Mouse (Mus musculus) MEL (cell line): ENCODE results near the gene Aatf. TPM values are rescaled to one million over a fixed set of nuclear protein-coding genes. Genes with fewer than 3 reads are reported as not detected.

Experiments
- DNase-seq: peaks from one replicate; pipeline ENCODE4 v3.0.0; 2011; ENCODE audit warnings: low read depth, low spot score
- H3K27ac ChIP-seq: 2 replicates; pipeline ENCODE4 v1.5.1; 2012; ENCODE audit warnings: low read depth, mild to moderate bottlenecking, control low read depth, low read length, moderate library complexity; ENCODE audit not compliant: control insufficient read depth
- H3K27me3 ChIP-seq, 2 experiments: fragments of 150-350 bp in 1 of 2; sonication (generic) in 1 of 2; 2 replicates each; pipeline ENCODE4 v1.6.1; 2012; ENCODE audit warnings: low read length in 2 of 2, mild to moderate bottlenecking in 2 of 2, improper control_type of control experiment in 1 of 2, moderate library complexity in 1 of 2; ENCODE audit not compliant: insufficient read depth in 2 of 2, control insufficient read depth in 1 of 2
- H3K36me3 ChIP-seq, 2 experiments: 2 replicates each; pipeline ENCODE4 v1.6.1; 2012 to 2014; ENCODE audit warnings: low read length in 2 of 2, improper control_type of control experiment in 1 of 2, inconsistent platforms in 1 of 2, mild to moderate bottlenecking in 1 of 2; ENCODE audit not compliant: insufficient read depth in 2 of 2, control insufficient read depth in 1 of 2
- H3K4me1 ChIP-seq, 2 experiments: fragments of 150-350 bp in 1 of 2; sonication (generic) in 1 of 2; 2 replicates each; pipeline ENCODE4 v1.6.1; 2012; ENCODE audit warnings: low read length in 2 of 2, improper control_type of control experiment in 1 of 2, mild to moderate bottlenecking in 1 of 2; ENCODE audit not compliant: insufficient read depth in 2 of 2, control insufficient read depth in 1 of 2
- H3K4me3 ChIP-seq, 2 experiments: fragments of 150-350 bp in 1 of 2; sonication (generic) in 1 of 2; 2 replicates each; pipeline ENCODE4 v1.5.1; 2012; ENCODE audit warnings: low read depth in 2 of 2, low read length in 2 of 2, mild to moderate bottlenecking in 2 of 2, moderate library complexity in 2 of 2, control low read depth in 1 of 2, improper control_type of control experiment in 1 of 2; ENCODE audit not compliant: control insufficient read depth in 1 of 2, insufficient read depth in 1 of 2
- H3K79me2 ChIP-seq: 2 replicates; pipeline ENCODE4 v1.6.1; 2012; ENCODE audit warnings: mild to moderate bottlenecking, low read length, moderate library complexity; ENCODE audit not compliant: control insufficient read depth, poor library complexity, insufficient read depth
- H3K9ac ChIP-seq: 2 replicates; pipeline ENCODE4 v1.6.1; 2012; ENCODE audit warnings: low read depth, mild to moderate bottlenecking, control low read depth, low read length, moderate library complexity; ENCODE audit not compliant: control insufficient read depth, poor library complexity, severe bottlenecking
- H3K9me3 ChIP-seq: fragments of 150-350 bp; sonication (generic); replicated peaks from 2 replicates; pipeline ENCODE4 v1.6.1; 2012; ENCODE audit warnings: mild to moderate bottlenecking, low read length, improper control_type of control experiment, moderate library complexity; ENCODE audit not compliant: insufficient read depth
- BHLHE40 ChIP-seq: IDR thresholded peaks from 2 replicates; pipeline ENCODE4 v1.6.1; 2012; ENCODE audit warnings: low read depth, mild to moderate bottlenecking, inconsistent platforms, low read length, improper control_type of control experiment, borderline replicate concordance
- CHD1 ChIP-seq: IDR thresholded peaks from 2 replicates; pipeline ENCODE4 v1.6.1; 2012; ENCODE audit warnings: low read depth, mild to moderate bottlenecking, inconsistent platforms, low read length, improper control_type of control experiment
- E2F4 ChIP-seq: IDR thresholded peaks from 2 replicates; pipeline ENCODE4 v1.6.1; 2011; ENCODE audit warnings: low read depth, low read length, improper control_type of control experiment, borderline replicate concordance
- GABPA ChIP-seq: IDR thresholded peaks from 2 replicates; pipeline ENCODE4 v1.6.1; 2012; ENCODE audit warnings: low read depth, mild to moderate bottlenecking, inconsistent platforms, low read length, improper control_type of control experiment, moderate library complexity
- GATA1 ChIP-seq: IDR thresholded peaks from 2 replicates; pipeline ENCODE4 v1.6.1; 2011; ENCODE audit warnings: low read depth, low read length, improper control_type of control experiment
- HCFC1 ChIP-seq: IDR thresholded peaks from 2 replicates; pipeline ENCODE4 v1.6.1; 2012; ENCODE audit warnings: low read depth, mild to moderate bottlenecking, inconsistent platforms, low read length, improper control_type of control experiment, moderate library complexity
- KAT2A ChIP-seq: conservative IDR thresholded peaks from 2 replicates; pipeline ENCODE4 v1.6.1; 2012; ENCODE audit warnings: low read depth, low read length, improper control_type of control experiment, inconsistent platforms
- MAFK ChIP-seq: IDR thresholded peaks from 2 replicates; pipeline ENCODE4 v1.6.1; 2011; ENCODE audit warnings: low read depth, mild to moderate bottlenecking, low read length, improper control_type of control experiment, borderline replicate concordance
- MAX ChIP-seq: IDR thresholded peaks from 2 replicates; pipeline ENCODE4 v1.6.1; 2011; ENCODE audit warnings: low read length, improper control_type of control experiment
- MEF2A ChIP-seq: IDR thresholded peaks from 2 replicates; pipeline ENCODE4 v1.6.1; 2014; ENCODE audit warnings: low read depth, mild to moderate bottlenecking, inconsistent platforms, low read length, improper control_type of control experiment; ENCODE audit not compliant: poor library complexity, insufficient replicate concordance, severe bottlenecking; ENCODE audit errors: extremely low read depth
- NELFE ChIP-seq: IDR thresholded peaks from 2 replicates; pipeline ENCODE4 v1.6.1; 2011; ENCODE audit warnings: low read depth, low read length, improper control_type of control experiment
- NRF1 ChIP-seq: IDR thresholded peaks from 2 replicates; pipeline ENCODE4 v1.6.1; 2014; ENCODE audit warnings: low read depth, mild to moderate bottlenecking, inconsistent platforms, low read length, improper control_type of control experiment, moderate library complexity; ENCODE audit not compliant: poor library complexity, insufficient read depth, severe bottlenecking
- POLR2AphosphoS5 ChIP-seq: IDR thresholded peaks from 2 replicates; pipeline ENCODE4 v1.6.1; 2012; ENCODE audit warnings: low read depth, borderline replicate concordance, mild to moderate bottlenecking, inconsistent platforms, low read length, moderate library complexity, mixed read lengths
- RAD21 ChIP-seq: IDR thresholded peaks from 2 replicates; pipeline ENCODE4 v1.6.1; 2011; ENCODE audit warnings: mild to moderate bottlenecking, low read depth, low read length, improper control_type of control experiment
- RCOR1 ChIP-seq: IDR thresholded peaks from 2 replicates; pipeline ENCODE4 v1.6.1; 2012; ENCODE audit warnings: low read depth, mild to moderate bottlenecking, inconsistent platforms, low read length, improper control_type of control experiment
- SIN3A ChIP-seq: IDR thresholded peaks from 2 replicates; pipeline ENCODE4 v1.6.1; 2012; ENCODE audit warnings: low read length, improper control_type of control experiment, inconsistent platforms
- SMC3 ChIP-seq: IDR thresholded peaks from 2 replicates; pipeline ENCODE4 v1.6.1; 2011; ENCODE audit warnings: low read depth, low read length, improper control_type of control experiment
- TAL1 ChIP-seq: IDR thresholded peaks from 2 replicates; pipeline ENCODE4 v1.6.1; 2012; ENCODE audit warnings: mild to moderate bottlenecking, inconsistent platforms, low read length, moderate library complexity, mixed read lengths
- TBP ChIP-seq: IDR thresholded peaks from 2 replicates; pipeline ENCODE4 v1.8.0; 2011; ENCODE audit warnings: low read depth, low read length, improper control_type of control experiment
- TCF12 ChIP-seq: IDR thresholded peaks from 2 replicates; pipeline ENCODE4 v1.6.1; 2014; ENCODE audit warnings: low read depth, mild to moderate bottlenecking, inconsistent platforms, low read length, improper control_type of control experiment, moderate library complexity
- UBTF ChIP-seq: IDR thresholded peaks from 2 replicates; pipeline ENCODE4 v1.6.1; 2012; ENCODE audit warnings: low read depth, mild to moderate bottlenecking, inconsistent platforms, low read length, improper control_type of control experiment, moderate library complexity, borderline replicate concordance; ENCODE audit not compliant: insufficient read depth
- ZKSCAN1 ChIP-seq: IDR thresholded peaks from 2 replicates; pipeline ENCODE4 v1.6.1; 2012; ENCODE audit warnings: low read depth, mild to moderate bottlenecking, inconsistent platforms, low read length, improper control_type of control experiment, moderate library complexity
- ZMIZ1 ChIP-seq: IDR thresholded peaks from 2 replicates; pipeline ENCODE4 v1.6.1; 2012; ENCODE audit warnings: low read depth, mild to moderate bottlenecking, inconsistent platforms, low read length, improper control_type of control experiment, moderate library complexity
- polyA plus RNA-seq, 2 experiments: library from polyadenylated mRNA; stranded (reverse) in 1 of 2; unstranded in 1 of 2; fragments of >175 nt in 1 of 2; fragments of >200 nt in 1 of 2; gene quantifications; 2 replicates each; pipeline versions ENCODE4 v1.2.1 to v1.2.4; 2012; ENCODE audit warnings: low replicate concordance in 2 of 2, low read depth in 1 of 2; ENCODE audit not compliant: insufficient read length in 2 of 2, insufficient read depth in 1 of 2, missing spikeins in 1 of 2
- total RNA-seq: library from RNA; depleted of rRNA; stranded (reverse); fragments of 300-350 nt; gene quantifications from 2 replicates; pipeline ENCODE4 v1.2.3, GENCODE M21; 2012

Gene Aatf
- total and polyA plus RNA-seq, 3 experiments = 187 to 243 TPM; not detected in 1

DNA sequence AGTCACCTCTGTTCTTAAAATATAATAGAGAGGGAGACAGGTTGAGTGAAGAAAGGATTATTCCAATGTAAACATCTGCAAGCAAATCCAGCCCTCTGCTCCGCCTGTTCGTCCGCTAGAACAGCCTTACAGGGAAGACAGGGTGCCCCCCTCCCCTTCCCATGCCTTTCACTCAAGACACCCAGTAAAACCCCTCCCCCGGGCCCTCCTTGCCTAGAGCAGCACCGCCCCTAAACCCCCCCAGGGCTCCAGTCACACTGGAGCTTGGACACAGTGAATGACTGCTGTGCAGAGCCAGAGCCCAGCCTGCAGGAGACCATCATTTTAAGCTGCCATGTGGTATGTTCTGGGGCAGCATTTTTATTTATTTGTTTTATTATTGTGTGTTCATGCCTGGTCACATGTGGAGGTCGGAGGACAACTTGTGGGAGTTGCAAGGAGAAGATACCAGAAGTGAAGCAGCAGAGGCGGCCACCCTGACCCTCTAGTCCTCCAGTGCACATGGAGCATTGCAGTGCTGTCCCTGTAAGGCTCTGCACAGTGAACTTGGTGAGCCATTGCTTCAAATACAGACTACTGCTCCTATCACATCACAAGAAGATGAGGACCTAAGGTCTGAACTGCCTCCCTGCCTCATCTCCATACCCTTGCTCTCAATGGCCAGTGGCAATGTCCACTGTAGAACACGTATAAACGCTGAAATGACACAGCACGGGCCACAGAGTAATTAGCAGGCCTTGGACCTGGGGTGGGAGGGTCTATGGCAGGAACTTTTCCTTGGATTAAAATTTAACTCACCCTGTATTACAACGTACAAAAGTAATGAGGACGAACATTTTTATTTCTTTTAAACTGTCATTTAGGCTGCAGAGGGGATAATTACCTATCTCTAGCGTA lies 87.3 kb downstream of the Aatf start:
- no peak for DNase-seq
- TF ChIP-seq UBTF = no peak
- TF ChIP-seq ZKSCAN1 = no peak
- no peak for TF ChIP-seq TCF12
- TF ChIP-seq SMC3 = no peak
- no peaks in the 10 kb centered on the region for H3K9me3 ChIP-seq
- no peak overlapping the region for H3K9ac ChIP-seq
- H3K79me2 ChIP-seq = no peaks in the 10 kb centered on the region
- H3K27ac ChIP-seq = no peak overlapping the region
- no peaks in the 10 kb centered on the region for H3K27me3 ChIP-seq
- H3K4me1 ChIP-seq = no peaks in the 10 kb centered on the region
- peaks cover 0 to 8% of the 10 kb centered on the region in 2 experiments; a peak in 2 of 4 replicates for H3K36me3 ChIP-seq
- H3K4me3 ChIP-seq = no peak overlapping the region

DNA sequence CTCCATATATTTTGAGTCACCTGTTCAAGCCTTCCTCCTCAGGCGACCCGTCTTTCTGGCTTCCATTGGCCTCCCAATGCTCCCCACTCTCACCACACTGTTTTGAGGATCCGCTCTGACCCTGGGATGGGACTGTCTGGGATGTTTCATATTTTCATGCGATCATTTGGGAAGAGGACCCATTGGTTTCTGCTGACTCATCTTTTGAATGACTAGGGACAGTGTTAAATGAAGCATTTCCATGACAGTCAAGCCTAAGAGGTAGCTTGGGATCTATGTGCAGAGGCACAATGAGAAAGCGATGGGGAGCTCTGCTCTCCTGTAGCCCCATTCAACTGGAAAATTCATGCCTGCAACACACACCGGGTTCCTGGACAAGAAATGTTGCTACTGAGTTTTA lies 92.5 kb downstream of the Aatf start:
- no peak for TF ChIP-seq TBP
- no peak for TF ChIP-seq GATA1
- TF ChIP-seq KAT2A = no peak
- peak; percentile 74; the same call in 1 of the 2 replicates for TF ChIP-seq MAFK
- no peak for TF ChIP-seq ZMIZ1
- TF ChIP-seq, all 39 proteins: peak for 1
- H3K4me1 ChIP-seq = peaks cover 0 to 7% of the 10 kb centered on the region in 2 experiments; a peak in 2 of 4 replicates
- DNase-seq = no peak
- no peaks in the 10 kb centered on the region for H3K27me3 ChIP-seq
- H3K79me2 ChIP-seq = no peaks in the 10 kb centered on the region
- H3K36me3 ChIP-seq = no peaks in the 10 kb centered on the region; a peak in 2 of 4 replicates
- H3K27ac ChIP-seq = no peak overlapping the region
- no peaks in the 10 kb centered on the region for H3K9me3 ChIP-seq
- H3K9ac ChIP-seq = no peak overlapping the region
- H3K4me3 ChIP-seq = no peak overlapping the region

DNA sequence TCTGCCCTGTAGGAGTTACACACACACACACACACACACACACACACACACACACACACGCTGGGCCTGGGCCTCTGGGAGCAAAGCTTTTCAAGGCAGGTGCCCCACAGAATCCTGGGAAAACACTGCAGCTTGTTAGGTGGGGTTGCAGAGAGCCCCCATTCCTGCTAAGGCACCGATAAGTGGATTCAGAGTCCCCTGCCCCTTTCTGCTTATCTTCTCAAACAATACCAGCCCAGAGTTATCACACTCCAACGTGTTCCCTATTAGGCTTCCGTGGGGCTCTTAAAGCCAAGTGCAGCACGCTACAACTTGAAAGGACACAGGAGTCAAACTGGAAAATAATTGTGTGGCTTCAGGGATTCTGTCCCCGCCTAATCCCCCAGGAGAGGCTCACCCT lies 100.2 kb downstream of the Aatf start:
- Histone ChIP-seq H3K36me3 (peaks cover 0 to 20% of the 10 kb centered on the region in 2 experiments; a peak in 2 of 4 replicates), H3K9me3 (no peaks in the 10 kb centered on the region), H3K4me3 (peak overlapping the region in 1 of 2 experiments; percentile 2; a peak in 2 of 4 replicates), H3K27me3 (no peaks in the 10 kb centered on the region), H3K4me1 (peaks cover 21 to 41% of the 10 kb centered on the region in 2 experiments), H3K27ac (peak overlapping the region; percentile 71), H3K9ac (peak overlapping the region; percentile 57), H3K79me2 (no peaks in the 10 kb centered on the region)
- peak; percentile 89 for DNase-seq
- TF ChIP-seq RAD21 (no peak), POLR2AphosphoS5 (no peak), MEF2A (no peak), SIN3A (peak; percentile 63), RCOR1 (peak; percentile 69; the same call in 1 of the 2 replicates), E2F4 (no peak), CHD1 (no peak), NELFE (0 out of 2 replicates have a peak, but pooled peaks have one; percentile 42), BHLHE40 (0 out of 2 replicates have a peak, but pooled peaks have one; percentile 39), MAX (no peak), TAL1 (peak; percentile 82), HCFC1 (peak; percentile 61), MAFK (no peak), NRF1 (no peak), GATA1 (peak; percentile 93), ZMIZ1 (no peak), GABPA (no peak)
